Mouse (Mus musculus) neural tube, embryonic 10.5 days (tissue): ENCODE measurements around the gene Vps11.
"Not testable (repeated sequence)": the region's sequence is repeated elsewhere in the genome, so short reads cannot be mapped to it uniquely, and the experiment has no call there.

Source experiments
- DNase-seq: peaks from one replicate; pipeline ENCODE4 v3.0.0-alpha.2; 2017; ENCODE audit warnings: low spot score; ENCODE audit errors: extremely low spot score

The Vps11 gene

GRCm38 (mm10) chr9:44376141-44376540 lies 14.7 kb upstream of the Vps11 start:
- no peak for DNase-seq

- no peak for DNase-seq
These were observed 11.9 kb upstream of the Vps11 start for GRCm38 (mm10) chr9:44373386-44373785.

DNA sequence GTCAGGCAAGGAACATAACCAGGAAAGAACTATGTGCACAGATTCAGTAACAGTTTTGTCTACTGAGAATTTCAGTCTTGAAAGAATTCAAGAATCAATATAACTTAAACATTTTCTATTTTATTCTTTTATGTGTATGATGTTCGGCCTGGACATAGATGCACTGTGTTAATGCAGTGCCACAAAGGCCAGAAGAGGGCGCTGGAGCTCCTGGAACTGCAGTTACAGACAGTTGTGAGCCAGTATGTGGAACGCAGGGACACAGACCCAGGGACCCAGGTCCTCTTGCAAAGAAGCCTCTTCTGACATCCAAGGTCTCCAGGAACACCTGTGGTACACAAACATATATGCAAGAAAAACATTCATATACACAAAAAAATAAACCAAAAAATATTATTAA lies 3.0 kb upstream of the Vps11 start:
- DNase-seq = no peak

DNA sequence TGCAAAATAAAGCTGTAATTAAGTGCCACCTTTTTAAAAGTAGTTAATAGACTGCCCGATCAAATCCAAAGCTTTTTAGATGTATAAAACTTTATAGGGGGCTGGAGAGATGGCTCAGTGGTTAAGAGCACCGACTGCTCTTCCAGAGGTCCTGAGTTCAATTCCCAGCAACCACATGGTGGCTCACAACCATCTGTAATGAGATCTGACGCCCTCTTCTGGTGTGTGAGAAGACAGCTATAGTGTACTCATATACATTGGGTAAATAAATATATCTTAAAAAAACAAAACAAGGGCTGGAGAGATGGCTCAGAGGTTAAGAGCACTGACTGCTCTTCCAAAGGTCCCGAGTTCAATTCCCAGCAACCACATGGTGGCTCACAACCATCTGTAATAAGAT lies 461 bp upstream of the Vps11 start:
- DNase-seq = not testable (repeated sequence)

- DNase-seq = no peak
These were observed 4.3 kb downstream of the Vps11 start for GRCm38 (mm10) chr9:44357207-44357606.

DNA sequence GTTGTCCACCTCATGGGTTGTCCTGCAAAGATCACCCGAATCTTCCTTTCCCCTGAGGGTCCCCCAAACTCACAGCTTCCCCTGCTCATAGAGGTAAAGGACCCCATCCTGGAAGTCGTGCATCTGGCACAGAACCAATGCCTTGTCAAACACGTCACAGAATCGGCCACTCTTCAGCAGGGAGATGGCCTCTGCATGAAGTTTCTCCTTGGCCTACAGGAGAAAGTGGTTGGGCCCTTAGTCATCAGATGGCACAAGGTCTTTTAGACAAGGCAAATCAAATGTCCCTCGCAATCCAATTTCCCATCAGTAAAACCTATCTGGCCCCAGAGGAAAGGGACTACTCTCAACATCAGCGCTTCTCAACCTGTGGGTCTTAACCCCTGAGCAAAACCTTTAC lies 8.3 kb downstream of the Vps11 start:
- no peak for DNase-seq

DNA sequence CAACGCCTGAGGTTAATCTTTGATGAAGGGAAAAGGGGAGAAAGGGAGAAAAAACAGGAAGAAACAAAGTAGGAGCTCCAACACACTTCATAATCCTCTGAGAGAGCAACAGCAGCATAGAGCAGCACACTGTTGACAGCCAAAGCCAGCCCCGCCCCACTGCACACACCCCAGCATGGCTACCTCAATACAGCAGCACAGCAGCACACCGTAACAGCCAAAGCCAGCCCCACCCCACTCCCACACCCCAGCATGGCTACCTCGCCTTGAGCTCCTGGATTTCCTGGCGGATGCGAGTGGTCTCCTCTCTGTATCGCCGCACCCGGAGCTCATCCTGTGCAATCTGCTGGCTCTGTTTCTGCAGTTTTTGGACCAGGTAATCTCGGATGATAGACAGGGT lies 9.1 kb downstream of the Vps11 start:
- no peak for DNase-seq

GRCm38 (mm10) chr9:44351396-44351795 lies 10.1 kb downstream of the Vps11 start:
- no peak for DNase-seq

GRCm38 (mm10) chr9:44348546-44348945 lies 12.9 kb downstream of the Vps11 start:
- no peak for DNase-seq

DNA sequence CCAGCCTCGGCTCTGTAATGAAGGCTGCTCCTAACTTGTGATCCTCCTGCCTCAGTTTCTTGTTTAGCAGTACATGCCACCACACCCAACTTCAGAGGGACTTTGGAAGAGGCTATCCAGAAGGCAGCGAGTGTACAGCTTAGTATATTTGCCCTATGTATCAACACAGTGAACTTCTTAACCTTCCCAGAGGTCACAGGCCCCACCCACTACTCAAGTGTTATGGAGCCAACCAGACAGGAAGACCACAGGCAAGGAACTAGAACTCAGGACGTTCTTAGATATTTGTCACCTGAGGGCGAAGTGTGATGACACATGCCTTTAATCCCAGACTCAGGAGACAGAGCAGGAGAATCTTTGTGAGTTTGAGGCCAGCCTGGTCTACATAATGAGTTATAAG lies 13.8 kb downstream of the Vps11 start:
- DNase-seq = no peak

DNA sequence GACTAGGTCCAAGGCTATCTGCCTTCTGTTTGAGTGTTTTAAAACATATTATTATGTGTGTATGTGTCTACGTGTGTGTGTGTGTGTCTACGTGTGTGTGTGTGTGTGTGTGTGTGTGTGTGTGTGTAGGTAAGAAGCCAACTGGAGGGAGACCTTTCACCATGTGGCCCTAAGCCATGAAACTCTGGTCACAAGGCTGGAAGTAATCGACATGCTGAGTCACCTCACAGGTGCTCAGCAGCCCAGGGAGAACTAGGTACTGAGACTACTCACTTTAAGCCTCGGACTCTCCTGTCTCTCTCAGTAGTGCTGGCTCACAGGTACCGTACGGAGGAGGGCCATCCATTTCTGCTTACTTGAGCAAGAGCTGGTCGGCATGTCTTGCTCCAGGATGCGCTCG lies 14.3 kb downstream of the Vps11 start:
- no peak for DNase-seq

GRCm38 (mm10) chr9:44345570-44346433 lies 15.7 kb downstream of the Vps11 start:
- DNase-seq = no peak

DNA sequence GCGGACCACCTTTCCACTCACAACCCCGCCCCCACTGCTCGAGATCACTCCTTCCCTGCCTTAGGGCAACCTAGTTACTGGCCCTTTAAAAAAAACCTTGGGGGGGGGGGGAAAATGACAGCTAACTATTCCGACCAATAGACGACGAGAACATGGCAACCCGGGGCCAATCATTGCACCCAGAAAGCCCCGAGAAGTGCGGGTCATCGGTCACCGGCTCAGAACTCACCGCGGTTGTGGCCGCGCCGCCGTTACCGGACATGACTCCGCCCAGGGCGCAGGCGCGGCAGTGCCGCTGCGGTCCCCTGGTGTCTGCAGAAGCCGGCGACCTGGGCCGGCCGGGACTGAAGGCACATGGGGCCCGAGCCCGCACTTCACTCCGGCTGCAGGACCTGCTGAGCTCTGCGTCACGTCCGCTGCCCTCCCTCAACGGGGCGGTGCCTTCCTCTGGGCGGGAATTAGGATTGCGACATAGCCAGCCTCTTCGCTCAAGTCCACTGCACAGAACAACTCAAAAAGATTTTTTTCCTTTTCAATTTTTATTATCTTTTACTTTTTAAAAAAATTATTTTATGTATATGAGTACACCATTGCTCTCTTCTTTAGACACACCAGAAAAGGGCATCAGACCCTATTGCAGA lies 17.6 kb downstream of the Vps11 start, which contains the start of gene Hmbs:
Gene Hmbs, minus strand, starts transcription at position 448 of the 641 bp plus-strand sequence.
- peak; percentile 95 for DNase-seq

GRCm38 (mm10) chr9:44343290-44343689 lies 18.2 kb downstream of the Vps11 start:
- no peak for DNase-seq

GRCm38 (mm10) chr9:44342605-44343004 lies 18.9 kb downstream of the Vps11 start:
- DNase-seq = no peak

GRCm38 (mm10) chr9:44342173-44342572 lies 19.3 kb downstream of the Vps11 start:
- no peak for DNase-seq

DNA sequence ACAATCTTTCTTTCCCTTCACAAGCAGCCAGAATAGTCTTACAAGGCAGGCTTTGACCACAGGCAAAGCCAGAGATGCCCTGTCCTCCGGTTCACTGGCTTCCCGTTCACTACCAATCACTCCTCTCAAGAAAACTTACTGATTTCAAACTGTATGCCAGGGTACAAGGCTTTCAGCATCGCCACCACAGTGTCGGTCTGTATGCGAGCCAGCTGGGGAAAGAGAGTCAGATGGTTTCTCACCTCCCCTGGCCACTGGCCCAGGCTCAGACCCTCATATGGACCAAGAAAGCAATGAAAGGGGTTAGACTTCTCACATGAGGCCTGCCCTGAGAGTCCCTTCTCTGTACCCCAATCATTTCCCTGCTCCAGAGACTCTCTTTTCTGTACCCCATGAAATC lies 20.0 kb downstream of the Vps11 start:
- DNase-seq = no peak

GRCm38 (mm10) chr9:44338574-44338973 lies 22.9 kb downstream of the Vps11 start:
- DNase-seq = no peak

DNA sequence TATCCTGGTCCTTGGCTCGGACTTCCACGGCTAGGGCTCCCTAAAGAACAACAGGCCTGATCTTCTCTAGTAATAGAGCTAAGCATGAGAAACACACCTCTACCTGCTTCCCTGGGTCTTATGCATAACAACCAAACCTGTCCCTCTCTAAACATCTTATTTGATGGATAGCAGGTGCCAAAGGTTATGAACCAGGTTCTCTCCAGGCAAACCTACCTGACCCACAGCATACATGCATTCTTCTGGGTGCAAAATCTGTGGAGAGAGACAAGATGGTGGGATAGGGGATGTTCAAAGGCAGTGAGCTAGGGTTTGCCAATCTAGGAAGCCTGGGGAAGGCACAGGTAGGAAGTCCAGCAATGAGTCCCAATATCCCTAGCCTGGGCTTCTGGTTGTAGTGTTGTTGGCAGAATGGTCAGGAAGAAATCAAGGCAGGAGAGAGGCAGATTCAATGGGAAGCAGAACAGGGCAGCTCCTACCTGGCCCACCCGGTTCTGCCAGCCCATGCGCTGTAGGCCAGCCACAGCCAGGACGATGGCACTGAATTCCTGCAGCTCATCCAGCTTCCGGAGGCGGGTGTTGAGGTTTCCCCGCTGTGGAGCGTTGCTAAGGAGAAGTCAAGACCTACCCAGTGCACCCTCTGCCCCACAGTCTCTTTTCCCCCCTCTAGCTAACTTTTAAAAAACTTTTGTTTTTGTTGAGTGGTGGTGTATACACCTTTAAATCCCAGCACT lies 23.9 kb downstream of the Vps11 start:
- DNase-seq = peak; percentile 32

- no peak for DNase-seq
These were observed 24.5 kb downstream of the Vps11 start for GRCm38 (mm10) chr9:44336964-44337363.

DNA sequence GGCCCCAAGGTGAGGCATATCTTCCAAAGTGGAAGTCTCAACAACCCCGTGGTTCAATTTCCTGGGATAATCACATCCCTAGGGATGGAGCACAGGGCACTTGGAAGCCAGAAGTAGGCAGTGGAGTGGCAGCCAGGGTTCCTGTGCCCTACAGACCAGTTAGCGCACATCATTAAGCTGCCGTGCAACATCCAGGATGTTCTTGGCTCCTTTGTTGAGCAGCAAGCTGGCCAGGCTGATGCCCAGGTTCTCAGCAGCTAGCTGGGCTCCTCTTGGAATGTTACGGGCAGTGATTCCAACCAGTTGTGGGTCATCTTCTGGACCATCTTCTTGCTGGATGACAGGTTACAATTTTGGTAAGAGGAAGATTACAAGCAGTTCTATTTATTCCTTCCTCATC lies 25.0 kb downstream of the Vps11 start:
- not testable (repeated sequence) for DNase-seq

DNA sequence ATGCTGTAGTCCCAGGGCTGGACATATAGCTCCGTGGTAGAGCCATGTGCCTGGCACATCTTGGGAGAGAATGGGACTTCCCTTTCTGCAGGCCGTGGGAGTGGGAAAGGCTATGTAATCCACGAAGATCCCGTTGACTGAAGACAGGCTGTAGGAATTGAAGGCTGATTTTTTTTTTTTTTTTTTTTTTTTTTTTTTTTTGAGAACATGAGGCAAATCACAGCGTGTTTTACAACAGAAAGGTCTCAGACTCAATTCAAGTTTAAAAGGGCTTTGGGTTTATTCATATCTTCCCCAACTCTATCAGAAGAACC lies 25.4 kb downstream of the Vps11 start:
- no peak for DNase-seq
